ENCODE assay signal across 3 mouse cellular contexts in the genomic region with DNA sequence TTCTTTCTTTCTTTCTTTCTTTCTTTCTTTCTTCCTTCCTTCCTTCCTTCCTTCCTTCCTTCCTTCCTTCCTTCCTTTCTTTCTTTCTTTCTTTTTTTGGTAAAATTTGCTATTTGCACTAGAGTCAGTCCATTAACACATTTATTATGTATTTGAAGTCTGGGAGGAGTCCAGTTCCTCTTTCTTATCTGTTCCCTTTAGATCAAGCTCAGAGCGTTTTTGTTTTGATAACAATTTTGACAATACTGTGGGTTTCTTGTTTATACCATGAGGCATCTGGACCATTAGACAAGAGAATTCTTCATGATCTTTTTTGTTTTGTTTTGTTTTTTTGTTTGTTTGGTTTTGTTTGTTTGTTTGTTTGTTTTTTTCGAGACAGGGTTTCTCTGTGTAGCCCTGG. TPM values are rescaled to one million over a fixed set of nuclear protein-coding genes. Genes with fewer than 3 reads are reported as not detected.
"Had no signal": no experiment of that assay in that cellular context is flagged by ENCODE, and none has a peak within 500 bp of the region (broad histone marks: within the 10 kb centered on the region; RNA-seq: fewer than 3 reads in every experiment).

No protein-coding gene starts in this region.

RNA-seq across cellular contexts. Expression of a gene that starts 52.3 kb away (rescaled TPM):
- total RNA-seq: common myeloid progenitor, adult 5-6 weeks; granulocyte monocyte progenitor cell, adult 5-6 weeks had no signal
- polyA plus RNA-seq: erythroblast, embryonic 14.5 days had no signal
